Mouse (Mus musculus) layer of hippocampus, adult 11-12 months (tissue): Measurements from ENCODE around the gene St3gal3.

ENCODE experiments used
- DNase-seq: peaks from one replicate; pipeline ENCODE4 v3.0.0; 2022; ENCODE audit warnings: low spot score

Gene St3gal3

DNA sequence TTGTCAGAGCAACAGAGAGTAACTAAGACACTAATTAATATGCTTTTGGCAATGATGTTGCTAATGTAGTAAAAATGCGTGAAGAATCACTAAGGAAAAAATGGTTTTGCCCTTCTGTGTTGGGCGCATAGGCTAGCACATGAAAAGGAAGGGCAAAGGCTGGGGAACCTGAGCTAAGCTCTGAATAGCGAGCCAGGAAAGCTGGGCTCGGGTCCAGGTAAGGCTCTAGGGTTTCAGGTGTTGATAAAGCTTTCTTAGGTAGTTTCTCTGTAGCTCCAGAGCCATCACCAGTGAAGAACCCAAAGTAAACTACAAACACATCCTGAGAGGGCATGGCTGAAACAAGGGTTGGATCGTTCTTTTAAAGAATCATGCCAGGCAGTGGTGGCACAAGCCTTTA, 6.8 kb upstream of the St3gal3 start:
- no peak for DNase-seq

- peak; percentile 83 for DNase-seq
Observed at GRCm38 (mm10) chr4:118138891-118139290, 4.2 kb upstream of the St3gal3 start.

GRCm38 (mm10) chr4:118137857-118138256, 3.1 kb upstream of the St3gal3 start:
- peak; percentile 68 for DNase-seq

DNA sequence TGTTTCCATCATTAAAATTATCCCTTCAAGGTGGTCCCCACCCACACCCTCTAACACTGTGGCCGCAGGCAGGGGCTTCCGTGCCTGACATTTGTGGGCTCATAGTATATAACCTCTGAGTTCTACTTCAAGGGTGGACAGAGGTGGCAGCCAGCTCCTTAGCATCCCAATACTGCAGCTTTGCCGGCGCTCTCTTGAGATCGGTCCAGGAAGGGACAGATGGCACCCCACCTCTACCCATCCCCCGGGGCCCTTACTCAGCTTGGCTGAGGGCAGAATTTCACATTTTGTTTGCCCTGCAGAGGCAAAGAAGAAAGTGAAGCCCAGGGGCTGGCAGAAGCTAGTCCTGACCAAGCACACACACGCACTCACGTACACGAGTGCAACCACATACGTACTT, 2.6 kb upstream of the St3gal3 start:
- DNase-seq: no peak

DNA sequence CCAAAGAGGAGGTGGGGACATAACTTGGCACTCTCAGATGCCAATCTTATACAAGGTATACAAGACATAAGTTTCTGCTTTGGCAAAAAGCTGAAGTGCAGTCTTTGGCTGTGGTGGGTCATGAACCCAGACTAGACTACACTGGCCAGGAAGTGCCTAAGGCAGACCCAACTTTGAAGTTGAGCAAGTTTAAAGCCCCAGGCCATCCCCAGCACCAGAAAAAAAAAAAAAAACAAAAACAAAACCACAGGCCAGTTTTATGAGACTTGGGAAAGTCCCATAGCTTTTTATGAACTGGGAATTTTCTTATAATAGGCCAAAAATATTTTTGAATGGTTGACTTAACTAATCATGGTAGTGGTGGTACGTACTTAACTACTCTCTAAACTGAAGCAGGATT, 700 bp upstream of the St3gal3 start:
- DNase-seq: no peak

DNA sequence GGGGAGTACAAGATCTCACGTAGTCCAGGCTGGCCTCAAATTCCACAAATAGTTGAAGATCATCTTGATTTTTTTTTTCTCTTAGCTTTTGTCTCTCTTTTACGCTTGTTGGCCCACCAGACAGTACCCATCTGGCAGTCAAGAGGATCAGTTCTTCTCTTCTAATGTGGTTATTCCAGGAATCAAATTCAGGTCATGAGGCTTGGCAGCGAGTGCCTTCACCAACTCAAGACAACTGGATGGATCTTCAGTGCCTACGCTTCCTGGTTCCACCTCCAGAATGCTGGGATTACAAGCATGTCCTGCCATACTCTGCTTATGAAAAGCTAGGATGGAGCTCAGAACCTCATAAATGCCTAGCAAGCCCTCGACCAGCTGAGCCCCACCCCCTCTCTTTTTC, 3.4 kb downstream of the St3gal3 start:
- no peak for DNase-seq

- DNase-seq: no peak
Observed at GRCm38 (mm10) chr4:118123030-118123704, 11.5 kb downstream of the St3gal3 start.

DNA sequence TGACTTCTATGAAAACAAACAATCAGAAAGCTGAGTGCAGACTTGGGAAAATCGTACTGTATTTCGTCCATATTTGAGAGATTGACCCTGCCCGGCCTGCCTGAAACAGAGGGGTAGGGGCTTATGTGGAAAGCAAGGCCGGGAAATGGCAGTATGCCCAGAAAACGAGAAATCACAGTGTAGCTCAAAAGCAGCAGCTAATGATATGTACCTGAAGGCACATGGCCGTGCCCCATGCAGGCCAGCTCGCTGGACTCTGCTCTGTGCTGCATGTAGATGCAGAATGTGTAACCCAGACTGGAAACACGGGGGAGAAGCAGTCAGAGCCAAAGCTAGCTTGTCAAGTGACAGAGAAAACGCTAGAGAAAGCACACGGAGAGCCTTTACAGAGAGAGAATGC, 12.6 kb downstream of the St3gal3 start:
- no peak for DNase-seq

DNA sequence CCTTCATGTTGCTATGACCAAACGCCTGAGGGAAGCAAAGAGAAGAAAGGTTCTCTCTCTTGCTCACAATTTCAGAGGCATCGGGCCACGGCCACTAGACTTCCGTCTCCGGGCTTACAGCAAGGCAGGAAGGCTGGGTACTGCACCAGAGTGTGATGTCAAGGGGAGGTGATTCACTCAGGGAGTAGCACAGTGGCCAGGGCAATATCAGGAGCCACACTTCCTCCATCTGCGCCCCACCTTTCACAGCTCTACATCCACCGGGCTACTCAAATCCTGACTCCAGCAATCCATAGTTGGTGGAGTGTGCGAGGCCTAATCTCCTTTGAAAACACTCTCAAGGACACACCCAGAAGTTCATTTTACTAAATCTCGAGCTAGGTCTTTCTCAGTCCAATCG, 17.1 kb downstream of the St3gal3 start:
- no peak for DNase-seq

DNA sequence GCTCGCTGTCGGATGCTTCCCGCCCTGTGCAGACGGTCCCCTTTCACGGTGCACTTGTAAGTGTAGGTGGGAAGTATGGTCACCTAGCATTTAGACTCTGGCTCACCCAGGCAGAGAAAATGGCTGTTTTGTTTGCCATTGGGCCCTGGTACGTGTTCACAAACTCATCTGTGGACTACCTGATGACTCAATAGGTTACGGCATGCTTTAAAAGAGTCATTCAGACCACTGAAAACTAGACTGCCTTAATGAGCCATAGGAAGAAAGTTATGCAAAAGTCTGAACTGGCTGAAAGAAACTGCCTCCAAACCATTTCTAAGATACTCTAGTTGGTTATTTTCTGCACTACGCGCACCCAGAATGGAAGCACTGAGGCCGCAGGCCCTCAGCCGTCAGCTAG, 18.6 kb downstream of the St3gal3 start:
- DNase-seq: no peak

DNA sequence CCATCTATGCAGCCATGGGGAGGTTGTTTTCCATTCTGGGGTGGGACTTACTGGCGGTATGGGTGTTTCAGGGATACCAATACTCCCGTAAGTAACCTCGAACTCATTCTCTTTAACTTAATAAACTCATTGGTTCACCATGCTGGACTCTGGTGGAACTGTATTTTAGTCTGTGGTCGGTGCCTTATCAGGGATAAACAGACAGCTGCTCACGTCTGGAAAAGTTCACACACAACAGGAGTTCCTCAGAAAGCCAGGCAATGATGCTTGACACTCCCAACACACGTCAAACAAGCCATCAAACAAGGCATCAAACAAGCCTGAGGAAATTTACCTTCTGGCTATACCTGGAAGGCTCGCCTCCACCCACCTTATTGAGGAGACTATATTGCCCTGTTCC, 19.6 kb downstream of the St3gal3 start:
- no peak for DNase-seq

- DNase-seq: no peak
Observed at GRCm38 (mm10) chr4:118112601-118113000, 22.1 kb downstream of the St3gal3 start.

- DNase-seq: no peak
Observed at GRCm38 (mm10) chr4:118109649-118110048, 25.1 kb downstream of the St3gal3 start.

GRCm38 (mm10) chr4:118108779-118109178, 25.9 kb downstream of the St3gal3 start:
- DNase-seq: no peak

- DNase-seq: no peak
Observed at GRCm38 (mm10) chr4:118105256-118106053, 29.3 kb downstream of the St3gal3 start.

DNA sequence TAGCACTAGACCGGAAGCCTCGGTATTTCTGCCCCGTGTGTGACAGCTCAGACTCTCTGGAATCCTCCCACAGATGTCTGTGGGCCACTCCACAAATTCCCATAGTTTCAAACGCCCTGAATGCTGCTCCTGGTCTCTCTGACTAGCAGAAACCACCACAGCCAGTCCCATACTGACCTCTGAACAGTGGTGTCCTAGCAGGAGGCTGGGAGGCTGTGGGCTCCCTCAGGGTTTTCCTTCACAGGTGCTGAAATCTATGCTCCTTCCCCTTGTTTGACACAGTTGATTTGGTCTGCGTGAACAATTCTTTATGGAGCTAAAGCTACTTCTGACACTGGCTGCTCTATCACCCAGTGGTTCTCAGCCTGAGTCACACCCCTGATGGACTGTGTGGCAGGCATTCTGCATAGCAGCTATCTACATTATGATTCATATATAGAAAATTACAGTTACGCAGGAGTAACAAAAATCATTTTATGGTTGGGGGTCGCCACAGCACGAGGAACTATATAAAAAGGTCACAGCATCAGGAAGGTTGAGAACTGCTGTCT, 31.4 kb downstream of the St3gal3 start:
- no peak for DNase-seq

DNA sequence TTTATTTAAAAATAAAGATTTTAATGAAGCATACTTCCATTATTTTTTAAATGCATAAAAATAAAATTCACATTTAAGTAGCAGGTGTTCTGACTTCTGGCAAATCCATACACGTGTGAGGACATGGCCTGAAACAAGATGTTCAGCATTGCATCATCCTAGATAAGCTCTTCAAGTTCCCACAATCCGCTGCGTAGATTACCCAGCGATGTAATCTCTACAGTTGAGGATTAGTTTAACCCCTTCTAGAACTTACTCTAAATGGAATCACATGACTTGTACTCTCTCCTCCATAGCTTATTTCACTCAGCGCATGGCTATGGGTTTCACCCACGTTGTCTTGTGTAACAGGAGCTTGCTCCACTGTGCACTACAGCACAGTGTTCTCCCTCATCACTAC, 33.2 kb downstream of the St3gal3 start:
- DNase-seq: no peak

DNA sequence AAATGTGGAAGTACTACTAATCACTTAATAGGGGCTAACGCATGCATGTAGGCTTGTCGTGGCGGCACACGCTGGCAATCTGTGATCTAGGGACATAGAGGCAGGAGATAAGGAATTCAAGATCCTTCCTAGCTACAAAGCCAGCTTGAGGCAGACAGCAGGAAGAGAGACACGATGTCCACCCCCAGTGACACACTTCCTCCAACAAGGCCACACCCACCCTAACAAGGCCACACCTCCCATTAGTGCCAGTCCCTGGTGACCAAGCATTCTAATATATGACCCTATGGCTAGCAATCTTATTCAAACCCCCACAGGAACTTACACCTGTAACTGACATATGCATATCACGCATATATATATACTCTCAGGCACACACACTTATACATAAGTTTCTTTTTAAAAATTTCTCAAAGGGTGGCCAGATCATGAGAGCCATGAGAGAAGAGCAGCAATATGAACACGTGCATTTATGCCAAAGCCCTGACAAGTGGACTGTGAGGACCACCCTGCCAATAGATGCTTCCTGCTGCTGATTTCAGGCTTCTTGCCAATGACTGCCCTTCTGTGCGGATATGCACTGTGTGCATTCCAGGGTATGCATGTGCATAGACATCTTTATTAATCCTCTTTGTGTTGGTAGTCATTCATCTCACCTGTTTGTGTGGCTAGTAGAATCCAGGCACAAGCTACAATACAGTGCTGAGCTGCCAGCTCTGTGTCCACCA, 34.9 kb downstream of the St3gal3 start:
- DNase-seq: no peak

DNA sequence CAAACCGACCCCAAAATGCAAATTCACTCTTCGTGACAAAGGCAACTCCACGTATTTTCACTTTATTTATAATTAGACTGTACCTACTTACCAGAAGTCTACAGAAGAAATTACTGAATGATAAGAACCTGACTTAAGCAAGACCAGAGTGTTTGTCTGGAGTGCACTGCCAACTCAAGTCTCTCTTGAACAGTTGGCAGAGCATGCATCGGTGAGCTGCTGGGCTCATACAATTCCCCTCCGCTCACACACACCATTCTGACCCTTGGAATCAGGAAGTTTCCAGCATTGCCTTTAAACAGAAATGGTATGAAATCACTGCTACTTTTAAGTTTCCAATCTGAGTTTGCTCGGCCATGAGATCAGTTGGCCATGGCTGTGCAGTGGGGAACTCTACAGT, 36.1 kb downstream of the St3gal3 start:
- DNase-seq: no peak

DNA sequence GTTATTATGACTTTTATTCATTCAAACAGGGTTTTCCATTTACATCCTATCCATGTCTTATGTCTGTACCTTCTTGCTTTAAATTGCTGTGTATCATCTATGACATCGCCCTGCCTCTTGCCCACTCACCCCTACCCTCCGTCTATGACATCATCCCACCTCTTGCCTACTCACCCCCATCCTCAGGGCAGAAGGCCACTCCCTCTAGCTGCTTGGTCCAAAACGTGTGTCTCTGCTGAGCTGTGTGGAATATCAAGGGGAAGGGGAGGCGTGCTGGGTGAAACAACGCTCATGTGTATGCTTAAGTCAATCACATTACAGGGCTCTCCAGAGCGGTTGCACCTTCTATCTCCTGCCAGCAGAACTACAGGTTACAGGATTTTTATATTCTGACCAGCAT, 38.6 kb downstream of the St3gal3 start:
- DNase-seq: no peak

DNA sequence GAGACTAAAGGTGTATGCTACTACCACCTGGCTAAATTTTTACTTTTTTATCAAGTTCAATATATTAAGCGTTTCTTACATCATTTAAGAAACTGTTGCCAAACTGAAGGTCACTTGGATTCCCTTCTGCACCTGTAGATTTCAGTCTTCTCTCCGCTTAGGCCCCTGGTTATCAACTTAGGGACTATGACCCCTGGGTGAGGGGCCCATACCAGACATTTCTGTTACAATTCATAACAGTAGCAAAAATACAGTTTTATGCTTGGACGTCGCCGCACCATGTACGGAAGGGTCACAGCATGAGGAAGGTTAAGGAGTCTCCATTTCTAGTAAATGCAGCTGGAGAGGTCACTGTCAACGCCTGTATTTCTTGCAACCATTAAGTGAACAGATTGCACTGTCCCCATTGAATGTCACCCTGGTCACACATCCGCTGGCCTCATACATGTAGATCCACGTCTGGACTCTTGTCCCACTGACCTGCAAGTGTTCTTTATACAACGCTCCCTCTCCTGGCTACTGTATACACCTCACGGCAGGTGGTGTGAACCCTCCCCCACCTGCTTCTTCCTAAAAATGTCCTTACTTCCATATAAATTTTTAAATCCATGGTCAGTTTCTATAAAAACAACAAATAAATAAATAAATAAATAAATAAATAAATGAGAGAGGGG, 41.8 kb downstream of the St3gal3 start:
- no peak for DNase-seq

DNA sequence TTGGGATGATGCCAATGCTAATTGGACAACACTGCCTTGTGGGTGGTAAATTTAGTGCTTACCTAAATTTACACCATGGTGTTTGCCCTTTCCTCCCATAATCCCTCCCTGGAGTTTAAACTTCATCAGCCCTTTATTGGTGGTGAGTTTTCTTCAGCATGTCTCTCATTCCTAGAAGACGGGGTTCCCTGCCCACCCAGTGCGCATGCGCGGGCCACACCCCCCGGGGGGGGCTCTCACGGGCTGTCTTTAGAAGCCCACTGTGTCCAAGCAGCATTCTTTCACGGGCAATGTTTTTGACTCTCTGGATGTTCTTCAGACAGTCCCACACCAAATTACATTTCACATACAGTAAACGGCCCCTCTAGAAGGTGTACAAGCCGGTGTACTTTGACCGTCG, 44.3 kb downstream of the St3gal3 start:
- DNase-seq: no peak
